Mouse (Mus musculus): ENCODE results near the gene Brd2.

GRCm38 (mm10) chr17:34120814-34121171, 1.6 kb downstream of the Brd2 start:
- peak; percentile 39 for TF ChIP-seq POLR2A (IDR thresholded peaks at IDR 0.05; ENCODE audit: control insufficient read depth, extremely low read depth, insufficient read depth, low read length, poor library complexity)
- peak; percentile 29; the same call in 1 of the 2 replicates for TF ChIP-seq CTCF (IDR thresholded peaks at IDR 0.05; ENCODE audit: borderline replicate concordance, control insufficient read depth, extremely low read depth, insufficient read depth, low read length, poor library complexity)

Measured in thymus, adult 2 months (tissue).